Mouse (Mus musculus): ENCODE measurements around the gene Nfkbil1. TPM values are rescaled to one million over a fixed set of nuclear protein-coding genes. Genes with fewer than 3 reads are reported as not detected.

Nfkbil1 gene
- total and polyA plus RNA-seq, 2 experiments from 2014 or later = 12.4 to 17.1 TPM

- no peaks in the 10 kb centered on the region for H3K9me3 ChIP-seq (ENCODE audit: low read length)
- H3K9ac ChIP-seq = no peak overlapping the region
- TF ChIP-seq CTCF (IDR thresholded peaks at IDR 0.05; ENCODE audit: low read depth) = no peak
- no peaks in the 10 kb centered on the region for H3K4me1 ChIP-seq (ENCODE audit: insufficient read depth)
- H3K27ac ChIP-seq (ENCODE audit: low read depth, low read length) = no peak overlapping the region
- ATAC-seq (peak; percentile 12; the same call in 1 of the 2 replicates), DNase-seq (no peak)
- no peaks in the 10 kb centered on the region for H3K36me3 ChIP-seq (ENCODE audit: insufficient read depth)
- no peak overlapping the region for H3K4me2 ChIP-seq (ENCODE audit: low read depth)
- no peaks in the 10 kb centered on the region for H3K27me3 ChIP-seq (ENCODE audit: insufficient read depth, low read length)
- H3K4me3 ChIP-seq (ENCODE audit: low read depth, low read length) = no peak overlapping the region
- 18% methylated on average over 3 of the region's 3 CpGs for WGBS
These were observed 34.2 kb upstream of the Nfkbil1 start for GRCm38 (mm10) chr17:35269653-35270347.

DNA sequence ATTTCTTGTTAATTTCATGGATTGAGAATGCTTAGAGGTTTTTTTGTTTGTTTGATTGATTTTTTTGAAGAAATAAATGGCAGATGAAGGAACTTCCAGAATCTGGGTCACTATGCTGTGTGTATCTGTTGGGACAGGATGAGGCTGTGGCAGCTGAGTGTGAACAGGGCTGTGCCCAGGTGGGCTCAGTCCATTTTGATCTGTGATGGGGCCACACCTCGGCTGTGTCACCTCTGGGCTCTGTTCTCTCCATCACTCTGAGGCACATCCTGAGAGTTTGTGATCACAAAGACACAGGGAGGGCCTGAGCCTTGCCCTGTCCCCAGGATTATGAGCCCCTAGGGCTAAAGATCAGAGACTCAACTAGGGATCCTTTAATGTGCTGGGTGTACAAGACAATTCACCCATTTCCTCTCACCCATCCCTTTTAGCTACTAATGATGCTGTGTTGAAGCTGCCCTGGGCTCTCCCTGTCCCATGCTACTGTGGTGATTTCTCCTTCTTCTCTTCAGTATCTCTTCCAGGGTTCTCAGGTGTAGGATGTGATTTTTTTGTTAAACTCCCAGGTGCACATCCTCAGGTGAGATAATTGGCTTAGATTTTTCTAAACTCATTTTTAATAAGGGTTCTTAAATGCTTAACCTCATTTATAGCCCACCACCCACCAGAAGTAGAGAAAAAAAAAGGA lies 32.0 kb upstream of the Nfkbil1 start:
- Histone ChIP-seq H3K4me3 (ENCODE audit: low read depth, low read length) (no peak overlapping the region), H3K27me3 (ENCODE audit: insufficient read depth, low read length) (no peaks in the 10 kb centered on the region), H3K36me3 (ENCODE audit: insufficient read depth) (no peaks in the 10 kb centered on the region), H3K27ac (ENCODE audit: low read depth, low read length) (no peak overlapping the region), H3K4me2 (ENCODE audit: low read depth) (no peak overlapping the region), H3K4me1 (ENCODE audit: insufficient read depth) (no peaks in the 10 kb centered on the region), H3K9me3 (ENCODE audit: low read length) (no peaks in the 10 kb centered on the region), H3K9ac (no peak overlapping the region)
- DNase-seq = no peak
- WGBS = 77% methylated on average over 1 of the region's 1 CpGs
- no peak for TF ChIP-seq CTCF (IDR thresholded peaks at IDR 0.05; ENCODE audit: low read depth)
- no peak for ATAC-seq

DNA sequence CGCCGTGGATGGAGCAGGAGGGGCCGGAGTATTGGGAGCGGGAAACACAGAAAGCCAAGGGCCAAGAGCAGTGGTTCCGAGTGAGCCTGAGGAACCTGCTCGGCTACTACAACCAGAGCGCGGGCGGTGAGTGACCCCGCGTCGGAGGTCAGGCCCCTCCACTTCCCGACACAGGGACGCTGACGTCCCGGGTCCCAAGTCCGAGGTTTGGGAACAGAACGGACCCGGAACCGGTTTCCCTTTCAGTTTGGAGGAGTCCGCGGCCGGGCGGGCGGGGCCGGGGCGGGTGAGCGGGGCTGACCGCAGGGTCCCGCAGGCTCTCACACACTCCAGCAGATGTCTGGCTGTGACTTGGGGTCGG lies 27.9 kb upstream of the Nfkbil1 start:
- WGBS = 5% methylated on average over 29 of the region's 31 CpGs
- H3K4me2 ChIP-seq (ENCODE audit: low read depth) = peak overlapping the region; percentile 92
- H3K27ac ChIP-seq (ENCODE audit: low read depth, low read length) = no peak overlapping the region
- no peaks in the 10 kb centered on the region for H3K27me3 ChIP-seq (ENCODE audit: insufficient read depth, low read length)
- no peaks in the 10 kb centered on the region for H3K36me3 ChIP-seq (ENCODE audit: insufficient read depth)
- no peak for TF ChIP-seq CTCF (IDR thresholded peaks at IDR 0.05; ENCODE audit: low read depth)
- peak overlapping the region; percentile 68 for H3K9ac ChIP-seq
- no peak; the same call in 1 of the 2 replicates for ATAC-seq
- H3K4me1 ChIP-seq (ENCODE audit: insufficient read depth) = no peaks in the 10 kb centered on the region
- no peaks in the 10 kb centered on the region for H3K9me3 ChIP-seq (ENCODE audit: low read length)
- peak overlapping the region; percentile 65 for H3K4me3 ChIP-seq (ENCODE audit: low read depth, low read length)
- no peak for DNase-seq

DNA sequence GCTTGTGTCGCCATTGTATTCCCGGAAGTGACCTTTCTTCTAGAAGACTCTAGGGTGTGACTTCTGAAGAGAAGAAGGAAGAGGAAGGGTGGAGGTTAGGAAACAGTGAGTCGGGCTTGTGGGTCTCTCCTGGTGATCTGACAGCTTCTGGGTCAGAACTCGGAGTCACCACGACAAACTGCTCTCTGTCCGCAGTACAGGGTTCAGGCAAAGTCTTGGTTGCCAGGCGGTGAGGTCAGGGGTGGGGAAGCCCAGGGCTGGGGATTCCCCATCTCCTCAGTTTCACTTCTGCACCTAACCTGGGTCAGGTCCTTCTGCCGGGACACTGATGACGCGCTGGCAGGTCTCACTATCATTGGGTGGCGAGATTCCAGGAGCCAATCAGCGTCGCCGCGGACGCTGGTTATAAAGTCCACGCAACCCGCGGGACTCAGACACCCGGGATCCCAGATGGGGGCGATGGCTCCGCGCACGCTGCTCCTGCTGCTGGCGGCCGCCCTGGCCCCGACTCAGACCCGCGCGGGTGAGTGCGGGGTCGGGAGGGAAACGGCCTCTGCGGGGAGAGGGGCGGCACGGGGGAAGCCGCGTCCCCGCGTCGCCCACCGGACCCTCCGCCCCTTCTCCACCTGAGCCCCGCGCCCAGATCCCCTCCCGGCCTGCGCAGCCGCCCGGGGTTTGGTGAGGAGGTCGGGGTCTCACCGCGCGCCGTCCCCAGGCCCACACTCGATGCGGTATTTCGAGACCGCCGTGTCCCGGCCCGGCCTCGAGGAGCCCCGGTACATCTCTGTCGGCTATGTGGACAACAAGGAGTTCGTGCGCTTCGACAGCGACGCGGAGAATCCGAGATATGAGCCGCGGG lies 27.3 kb upstream of the Nfkbil1 start, which contains the start of gene H2-D1:
H2-D1 (plus strand) TSS at position 67 of the 859 bp plus-strand sequence.
- peak; percentile 95 for ATAC-seq
- TF ChIP-seq CTCF (IDR thresholded peaks at IDR 0.05; ENCODE audit: low read depth) = no peak
- peak within 1 kb of the TSS; percentile 92 for H3K4me2 ChIP-seq (ENCODE audit: low read depth)
- peak within 1 kb of the TSS; percentile 68 for H3K9ac ChIP-seq
- peak; percentile 93 for DNase-seq
- no peaks in the 10 kb centered on the region for H3K4me1 ChIP-seq (ENCODE audit: insufficient read depth)
- peak within 1 kb of the TSS; percentile 65 for H3K4me3 ChIP-seq (ENCODE audit: low read depth, low read length)
- H3K9me3 ChIP-seq (ENCODE audit: low read length) = no peaks in the 10 kb centered on the region
- no peak within 1 kb of the TSS for H3K27ac ChIP-seq (ENCODE audit: low read depth, low read length)
- H3K27me3 ChIP-seq (ENCODE audit: insufficient read depth, low read length) = no peaks in the 10 kb centered on the region
- WGBS = 2% methylated on average over 71 of the region's 73 CpGs
- no peaks in the 10 kb centered on the region for H3K36me3 ChIP-seq (ENCODE audit: insufficient read depth)

GRCm38 (mm10) chr17:35261651-35262050 lies 26.1 kb upstream of the Nfkbil1 start:
- H3K9me3 ChIP-seq (ENCODE audit: low read length) = no peaks in the 10 kb centered on the region
- no peak overlapping the region for H3K27ac ChIP-seq (ENCODE audit: low read depth, low read length)
- H3K4me1 ChIP-seq (ENCODE audit: insufficient read depth) = no peaks in the 10 kb centered on the region
- WGBS = 77% methylated on average over 13 of the region's 13 CpGs
- no peaks in the 10 kb centered on the region for H3K27me3 ChIP-seq (ENCODE audit: insufficient read depth, low read length)
- H3K36me3 ChIP-seq (ENCODE audit: insufficient read depth) = no peaks in the 10 kb centered on the region
- TF ChIP-seq CTCF (IDR thresholded peaks at IDR 0.05; ENCODE audit: low read depth) = no peak
- no peak overlapping the region for H3K9ac ChIP-seq
- H3K4me3 ChIP-seq (ENCODE audit: low read depth, low read length) = no peak overlapping the region
- DNase-seq (no peak), ATAC-seq (no peak)
- no peak overlapping the region for H3K4me2 ChIP-seq (ENCODE audit: low read depth)

GRCm38 (mm10) chr17:35259621-35260020 lies 24.0 kb upstream of the Nfkbil1 start:
- TF ChIP-seq CTCF (IDR thresholded peaks at IDR 0.05; ENCODE audit: low read depth) = no peak
- WGBS = 60% methylated on average over 4 of the region's 4 CpGs
- H3K9me3 ChIP-seq (ENCODE audit: low read length) = no peaks in the 10 kb centered on the region
- H3K4me3 ChIP-seq (ENCODE audit: low read depth, low read length) = no peak overlapping the region
- H3K27ac ChIP-seq (ENCODE audit: low read depth, low read length) = no peak overlapping the region
- no peaks in the 10 kb centered on the region for H3K27me3 ChIP-seq (ENCODE audit: insufficient read depth, low read length)
- DNase-seq (no peak), ATAC-seq (no peak)
- no peaks in the 10 kb centered on the region for H3K36me3 ChIP-seq (ENCODE audit: insufficient read depth)
- H3K4me2 ChIP-seq (ENCODE audit: low read depth) = no peak overlapping the region
- H3K4me1 ChIP-seq (ENCODE audit: insufficient read depth) = no peaks in the 10 kb centered on the region
- no peak overlapping the region for H3K9ac ChIP-seq
